Mouse (Mus musculus): ENCODE measurements around the gene Sptlc2.
A peak's percentile ranks its signal among the peaks of the same experiment; 100 is the strongest.
"Not testable (repeated sequence)": the region's sequence is repeated elsewhere in the genome, so short reads cannot be mapped to it uniquely, and the experiment has no call there.

The Sptlc2 gene

DNA sequence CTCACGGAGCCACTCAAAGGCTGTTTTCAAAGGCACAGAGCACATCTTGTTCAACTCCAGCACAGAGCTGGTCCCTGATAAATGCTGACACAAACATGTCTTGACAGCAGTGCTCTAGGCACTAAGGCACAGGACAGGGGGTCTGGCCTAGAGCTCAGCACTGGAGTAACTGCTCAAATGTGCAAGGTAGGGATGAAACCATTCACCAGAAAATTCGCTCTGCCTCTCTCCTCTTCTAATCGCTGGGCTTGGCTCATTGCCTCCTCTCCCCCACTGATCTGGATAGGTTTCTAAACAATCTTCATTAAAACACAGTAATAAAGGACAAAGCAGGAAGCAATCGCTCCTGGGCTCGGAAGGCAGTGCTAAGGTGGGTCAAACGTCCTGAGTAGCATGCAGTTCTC is 57.1 kb downstream of the Sptlc2 start:
- H3K36me3 ChIP-seq (ENCODE audit: control insufficient read depth, insufficient read depth, low read length, poor library complexity, severe bottlenecking): peaks cover 3% of the 10 kb centered on the region; the same call in 1 of the 2 replicates
- H3K27me3 ChIP-seq (ENCODE audit: control insufficient read depth, insufficient read depth, low read length, poor library complexity, severe bottlenecking): no peaks in the 10 kb centered on the region
- DNase-seq (ENCODE audit: low read depth, low spot score): no peak

DNA sequence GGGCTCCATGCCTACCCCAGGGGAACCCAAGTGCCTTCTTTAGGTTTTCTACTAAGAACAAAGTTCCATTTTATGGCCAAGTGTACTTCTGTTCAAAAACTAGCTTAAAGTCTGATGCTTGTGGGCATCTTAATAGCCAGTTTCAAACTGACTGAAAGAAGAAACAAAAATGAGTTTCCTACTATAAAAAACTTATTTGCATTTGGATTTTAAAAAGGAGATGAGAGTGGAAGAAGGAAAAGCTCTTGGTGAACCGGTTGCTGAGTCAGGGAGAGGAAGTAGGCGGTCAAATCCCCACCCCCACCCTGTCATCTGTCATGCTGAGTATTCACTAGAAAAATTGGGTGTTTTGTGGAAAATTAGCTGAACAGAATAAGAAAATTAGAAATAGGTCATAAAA is 57.9 kb downstream of the Sptlc2 start:
- Histone ChIP-seq H3K36me3 (ENCODE audit: control insufficient read depth, insufficient read depth, low read length, poor library complexity, severe bottlenecking) (peaks cover 3% of the 10 kb centered on the region; the same call in 1 of the 2 replicates), H3K27me3 (ENCODE audit: control insufficient read depth, insufficient read depth, low read length, poor library complexity, severe bottlenecking) (no peaks in the 10 kb centered on the region)
- no peak for DNase-seq (ENCODE audit: low read depth, low spot score)

DNA sequence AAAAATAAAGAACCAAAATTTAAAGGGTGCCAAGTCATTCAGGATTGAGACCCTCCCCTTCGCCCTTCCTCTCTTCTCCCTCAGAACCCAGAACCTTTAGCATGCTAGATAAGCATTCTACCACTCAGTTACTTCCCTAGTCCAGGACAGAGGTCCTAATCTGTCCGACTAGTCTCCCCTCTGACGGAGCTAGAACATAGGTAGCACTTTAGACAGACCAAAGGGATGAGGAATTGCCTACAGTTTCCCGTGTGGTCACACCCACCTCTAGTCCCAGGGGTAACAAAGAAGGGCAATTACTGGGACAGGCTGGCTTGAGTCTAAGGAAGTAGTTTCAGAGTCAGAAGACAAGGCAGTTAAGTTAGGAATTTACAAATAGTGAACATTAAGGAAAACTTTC is 60.1 kb downstream of the Sptlc2 start:
- no peak for DNase-seq (ENCODE audit: low read depth, low spot score)
- H3K27me3 ChIP-seq (ENCODE audit: control insufficient read depth, insufficient read depth, low read length, poor library complexity, severe bottlenecking): no peaks in the 10 kb centered on the region

DNA sequence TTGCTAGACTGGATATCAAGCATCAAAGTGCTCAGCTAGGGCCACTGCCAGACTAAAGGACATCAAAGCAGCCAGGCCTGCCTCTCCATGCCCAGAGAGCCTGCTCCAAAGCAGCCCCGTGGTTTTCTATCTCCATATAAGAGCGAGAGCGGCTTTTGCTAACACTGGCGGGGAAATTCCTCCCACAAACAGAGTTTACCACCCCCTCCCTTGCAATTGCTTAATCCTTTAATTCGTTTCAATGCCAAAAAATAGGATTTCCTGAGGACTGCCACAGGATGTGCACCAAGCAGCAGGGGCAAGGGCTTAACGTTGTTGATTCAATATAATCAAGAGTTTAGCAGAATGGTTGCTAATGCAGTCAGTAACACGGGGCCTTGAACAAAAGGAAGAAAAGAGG is 60.5 kb downstream of the Sptlc2 start:
- H3K36me3 ChIP-seq (ENCODE audit: control insufficient read depth, insufficient read depth, low read length, poor library complexity, severe bottlenecking): no peaks in the 10 kb centered on the region; the same call in 1 of the 2 replicates
- no peaks in the 10 kb centered on the region for H3K27me3 ChIP-seq (ENCODE audit: control insufficient read depth, insufficient read depth, low read length, poor library complexity, severe bottlenecking)
- DNase-seq (ENCODE audit: low read depth, low spot score): no peak

More for the DNA sequence above, 60.1 kb downstream of the Sptlc2 start:
- no peaks in the 10 kb centered on the region; the same call in 1 of the 2 replicates for H3K36me3 ChIP-seq (ENCODE audit: control insufficient read depth, insufficient read depth, low read length, poor library complexity, severe bottlenecking)

DNA sequence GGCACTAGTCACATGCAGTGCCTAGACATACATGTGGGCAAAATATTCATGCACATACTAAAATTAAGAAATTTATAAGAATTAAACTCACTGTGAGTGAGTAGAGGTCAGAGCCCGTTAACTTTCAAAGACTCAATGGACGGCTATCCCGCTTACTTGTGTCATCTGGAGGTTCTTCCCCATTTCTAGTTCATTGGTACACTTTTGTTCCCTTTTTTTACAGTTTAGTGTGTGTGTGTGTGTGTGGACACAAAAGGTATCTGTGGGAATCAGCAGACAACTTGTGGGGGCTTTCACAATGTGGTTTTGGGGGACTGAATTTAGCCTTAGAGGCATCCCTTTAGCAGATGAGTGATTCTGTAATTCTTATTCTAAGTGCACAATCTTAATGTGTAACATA is 62.7 kb downstream of the Sptlc2 start:
- Histone ChIP-seq H3K27me3 (ENCODE audit: control insufficient read depth, insufficient read depth, low read length, poor library complexity, severe bottlenecking) (no peaks in the 10 kb centered on the region), H3K36me3 (ENCODE audit: control insufficient read depth, insufficient read depth, low read length, poor library complexity, severe bottlenecking) (0 out of 2 replicates have a peak, but pooled peaks cover 2% of the 10 kb centered on the region)
- DNase-seq (ENCODE audit: low read depth, low spot score): no peak

DNA sequence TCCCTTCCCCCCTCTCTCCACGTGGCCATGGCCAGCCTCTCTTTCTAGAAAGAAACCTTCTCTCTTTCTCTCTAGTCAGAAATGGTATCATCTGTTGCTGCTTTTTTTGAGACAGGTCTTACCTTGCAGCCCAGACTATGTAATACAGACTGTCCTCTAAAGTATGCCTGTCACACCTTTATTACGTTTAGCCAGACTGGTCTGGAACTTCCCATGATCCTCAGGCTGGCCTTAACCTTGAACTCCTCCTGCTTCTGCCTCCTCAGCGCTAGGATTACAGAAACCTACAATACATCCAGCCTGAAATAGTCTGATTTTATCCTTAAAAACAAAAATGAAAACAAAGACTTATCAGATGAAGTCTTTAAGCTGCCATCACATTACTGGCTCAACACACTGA is 68.9 kb downstream of the Sptlc2 start:
- 0 out of 2 replicates have a peak, but pooled peaks cover 4% of the 10 kb centered on the region for H3K36me3 ChIP-seq (ENCODE audit: control insufficient read depth, insufficient read depth, low read length, poor library complexity, severe bottlenecking)
- no peak for DNase-seq (ENCODE audit: low read depth, low spot score)

DNA sequence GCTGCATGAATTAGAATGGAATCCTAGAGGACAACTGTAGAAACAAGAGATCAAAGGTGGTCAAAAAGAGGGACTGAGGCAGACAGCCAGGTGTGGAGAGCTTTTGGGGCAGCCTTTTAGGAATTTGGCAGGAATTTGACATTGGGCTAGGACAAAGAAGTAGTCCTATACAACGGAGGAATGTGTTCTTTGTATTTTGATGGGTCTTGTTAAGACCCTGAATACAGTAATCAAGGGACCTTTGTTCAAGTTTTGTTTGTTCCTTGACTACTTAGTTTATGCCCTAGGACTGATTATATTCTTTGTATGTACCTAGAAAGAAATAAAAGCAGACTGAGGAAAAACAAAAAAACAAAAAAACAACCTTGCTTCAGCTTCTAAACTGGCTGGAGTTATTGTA is 70.2 kb downstream of the Sptlc2 start:
- Histone ChIP-seq H3K36me3 (ENCODE audit: control insufficient read depth, insufficient read depth, low read length, poor library complexity, severe bottlenecking) (0 out of 2 replicates have a peak, but pooled peaks cover 6% of the 10 kb centered on the region), H3K27me3 (ENCODE audit: control insufficient read depth, insufficient read depth, low read length, poor library complexity, severe bottlenecking) (no peaks in the 10 kb centered on the region)

More for the DNA sequence above, 68.9 kb downstream of the Sptlc2 start:
- H3K27me3 ChIP-seq (ENCODE audit: control insufficient read depth, insufficient read depth, low read length, poor library complexity, severe bottlenecking): no peaks in the 10 kb centered on the region

DNA sequence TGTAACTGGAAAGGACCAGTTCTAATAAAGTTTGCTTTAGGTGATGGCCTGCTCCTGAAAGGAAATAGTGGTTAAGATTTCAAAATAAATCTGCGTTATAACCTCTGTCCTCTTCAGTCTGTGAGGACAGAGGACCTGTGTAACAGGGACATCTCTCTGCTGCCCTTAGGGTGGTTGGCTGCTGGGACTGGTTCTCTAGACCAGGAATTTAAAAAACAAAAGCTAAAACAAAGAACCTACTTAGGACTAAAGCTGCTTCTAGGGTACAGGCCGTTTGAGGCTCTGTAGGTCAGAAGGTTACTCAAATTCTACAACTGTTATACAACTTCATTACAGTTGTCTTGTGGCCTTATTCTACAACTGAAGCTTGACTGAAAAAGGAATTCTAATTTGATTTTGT is 75.1 kb downstream of the Sptlc2 start:
- no peaks in the 10 kb centered on the region for H3K27me3 ChIP-seq (ENCODE audit: control insufficient read depth, insufficient read depth, low read length, poor library complexity, severe bottlenecking)
- no peak for DNase-seq (ENCODE audit: low read depth, low spot score)
- peaks cover 14% of the 10 kb centered on the region for H3K36me3 ChIP-seq (ENCODE audit: control insufficient read depth, insufficient read depth, low read length, poor library complexity, severe bottlenecking)

More for the DNA sequence above, 70.2 kb downstream of the Sptlc2 start:
- DNase-seq (ENCODE audit: low read depth, low spot score): no peak

DNA sequence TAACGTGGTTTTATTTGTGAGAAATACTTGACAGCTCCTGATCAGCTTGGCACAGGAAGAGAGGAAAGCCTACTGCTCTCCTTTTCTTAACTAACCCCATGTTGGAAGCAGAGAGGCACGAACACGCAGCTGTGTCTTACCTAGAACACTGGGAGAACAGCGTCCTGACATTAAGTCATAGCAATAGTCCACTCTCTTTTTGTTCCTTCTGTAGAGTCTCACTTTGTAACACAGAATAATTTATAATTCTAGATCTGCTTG is 81.6 kb downstream of the Sptlc2 start:
- H3K27me3 ChIP-seq (ENCODE audit: control insufficient read depth, insufficient read depth, low read length, poor library complexity, severe bottlenecking); DNase-seq (ENCODE audit: low read depth, low spot score): not testable (repeated sequence)
- H3K36me3 ChIP-seq (ENCODE audit: control insufficient read depth, insufficient read depth, low read length, poor library complexity, severe bottlenecking): peaks cover 10% of the 10 kb centered on the region; the same call in 1 of the 2 replicates

DNA sequence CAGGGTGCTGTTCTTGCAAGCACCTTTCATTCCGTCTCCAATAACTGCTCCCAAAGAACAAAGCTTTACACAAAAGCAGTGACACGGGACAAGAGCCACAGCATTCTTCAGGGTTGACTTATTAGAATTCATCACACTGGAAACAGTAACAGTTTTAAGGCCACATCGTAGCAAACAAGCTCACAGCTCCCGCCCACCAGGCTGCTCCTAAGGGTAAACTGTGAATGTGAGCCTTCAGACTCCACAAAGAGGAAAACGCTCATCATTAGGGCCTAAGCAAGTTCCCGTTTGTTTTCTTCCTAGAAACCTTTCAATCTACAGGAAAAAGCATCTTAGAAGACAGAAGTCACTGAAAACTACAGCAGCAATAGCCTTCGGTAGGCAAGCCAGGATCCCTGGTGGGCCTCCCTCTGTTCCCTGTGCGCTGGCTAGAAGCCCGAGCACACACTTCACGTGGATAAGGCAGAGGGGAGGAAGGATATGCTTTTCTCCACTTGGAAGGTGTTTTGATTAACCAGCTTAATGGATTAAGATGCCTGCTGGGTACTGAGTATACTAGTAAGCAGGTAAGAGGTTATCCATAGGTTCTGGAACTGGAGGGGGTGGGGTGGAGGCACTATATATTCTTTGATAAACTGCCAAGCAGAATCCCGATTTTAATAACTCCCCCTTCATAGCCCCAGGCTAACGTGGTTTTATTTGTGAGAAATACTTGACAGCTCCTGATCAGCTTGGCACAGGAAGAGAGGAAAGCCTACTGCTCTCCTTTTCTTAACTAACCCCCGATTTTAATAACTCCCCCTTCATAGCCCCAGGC is 82.2 kb downstream of the Sptlc2 start:
- Histone ChIP-seq H3K27me3 (ENCODE audit: control insufficient read depth, insufficient read depth, low read length, poor library complexity, severe bottlenecking) (no peaks in the 10 kb centered on the region), H3K36me3 (ENCODE audit: control insufficient read depth, insufficient read depth, low read length, poor library complexity, severe bottlenecking) (0 out of 2 replicates have a peak, but pooled peaks cover 10% of the 10 kb centered on the region)
- no peak for DNase-seq (ENCODE audit: low read depth, low spot score)

DNA sequence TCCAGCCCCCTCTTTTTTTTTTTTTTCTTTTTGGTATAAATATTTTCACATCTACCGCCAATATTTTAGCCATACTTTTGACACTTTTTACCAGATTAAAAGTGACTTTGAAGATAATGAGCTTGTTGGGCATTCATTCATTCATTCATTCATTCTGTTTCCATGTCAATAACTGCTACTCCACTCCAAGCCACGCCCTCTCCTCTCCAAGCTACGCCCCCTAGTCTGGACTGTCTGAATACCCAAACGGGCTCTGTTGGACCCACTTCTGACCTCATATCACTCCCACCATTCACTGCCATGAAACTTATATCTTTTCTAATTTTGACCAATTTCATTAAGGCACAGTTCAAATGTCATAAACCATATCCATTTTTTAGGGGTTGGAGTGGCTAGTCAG is 87.0 kb downstream of the Sptlc2 start:
- no peak for DNase-seq (ENCODE audit: low read depth, low spot score)
- peaks cover 3% of the 10 kb centered on the region for H3K27me3 ChIP-seq (ENCODE audit: control insufficient read depth, insufficient read depth, low read length, poor library complexity, severe bottlenecking)
- no peaks in the 10 kb centered on the region for H3K36me3 ChIP-seq (ENCODE audit: control insufficient read depth, insufficient read depth, low read length, poor library complexity, severe bottlenecking)

DNA sequence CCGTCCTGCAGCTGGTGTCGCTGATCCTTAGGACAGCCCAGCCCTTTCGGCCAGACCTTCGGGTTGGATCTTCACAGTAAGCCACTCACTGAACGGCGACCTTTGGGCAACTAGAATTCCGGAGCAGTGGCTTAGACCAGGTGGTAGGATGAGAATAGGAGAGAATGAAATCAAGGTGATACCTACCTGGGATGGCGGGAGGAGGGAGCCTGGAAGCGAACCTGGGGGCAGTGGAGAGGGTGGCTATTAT is 87.8 kb downstream of the Sptlc2 start:
- Histone ChIP-seq H3K36me3 (ENCODE audit: control insufficient read depth, insufficient read depth, low read length, poor library complexity, severe bottlenecking) (no peaks in the 10 kb centered on the region), H3K27me3 (ENCODE audit: control insufficient read depth, insufficient read depth, low read length, poor library complexity, severe bottlenecking) (peaks cover 3% of the 10 kb centered on the region)
- no peak for DNase-seq (ENCODE audit: low read depth, low spot score)

DNA sequence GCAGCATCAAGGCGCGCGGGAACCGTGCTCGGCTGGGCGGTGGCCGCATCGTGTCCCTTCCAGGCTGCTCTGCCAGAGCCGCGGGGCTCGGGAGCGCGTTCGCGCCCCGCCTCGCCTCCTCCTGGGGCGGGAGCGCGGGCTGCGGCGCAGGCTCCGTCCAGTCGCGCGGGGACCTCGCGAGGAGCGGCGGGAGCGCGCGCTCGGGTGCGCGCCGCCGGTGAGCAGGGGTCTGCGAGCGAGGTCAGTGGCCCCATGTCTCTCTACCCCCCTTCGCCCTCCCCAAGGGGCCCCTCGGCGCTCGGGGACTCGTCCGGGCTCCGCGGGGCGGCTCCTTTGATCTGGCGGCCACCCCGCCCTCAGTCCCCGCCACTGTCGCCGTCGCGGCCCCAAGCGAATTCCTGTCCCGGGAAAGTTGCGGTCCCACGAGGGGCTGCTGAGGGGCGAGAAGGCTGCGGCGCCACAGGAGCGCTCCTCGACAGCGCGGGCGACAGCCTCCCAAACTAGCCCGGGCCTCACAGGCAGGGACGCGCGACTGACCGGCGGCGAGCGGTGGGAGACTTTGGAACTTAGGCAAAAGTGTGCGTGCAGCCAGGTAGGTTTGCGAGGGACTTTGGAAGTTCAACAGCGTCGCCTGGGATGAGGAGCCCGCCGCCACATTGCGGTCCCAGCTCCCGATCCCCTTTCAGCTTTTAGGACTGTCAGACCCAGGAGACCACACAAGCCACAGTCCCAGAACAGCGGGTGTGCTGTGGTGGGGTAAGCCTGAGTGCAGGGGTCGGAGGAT is 88.3 kb downstream of the Sptlc2 start, which contains the start of gene Ism2:
Ism2 (minus strand) TSS at position 49 of the 784 bp plus-strand sequence.
- Histone ChIP-seq H3K27me3 (ENCODE audit: control insufficient read depth, insufficient read depth, low read length, poor library complexity, severe bottlenecking) (peaks cover 3% of the 10 kb centered on the region), H3K36me3 (ENCODE audit: control insufficient read depth, insufficient read depth, low read length, poor library complexity, severe bottlenecking) (no peaks in the 10 kb centered on the region)
- DNase-seq (ENCODE audit: low read depth, low spot score): no peak

DNA sequence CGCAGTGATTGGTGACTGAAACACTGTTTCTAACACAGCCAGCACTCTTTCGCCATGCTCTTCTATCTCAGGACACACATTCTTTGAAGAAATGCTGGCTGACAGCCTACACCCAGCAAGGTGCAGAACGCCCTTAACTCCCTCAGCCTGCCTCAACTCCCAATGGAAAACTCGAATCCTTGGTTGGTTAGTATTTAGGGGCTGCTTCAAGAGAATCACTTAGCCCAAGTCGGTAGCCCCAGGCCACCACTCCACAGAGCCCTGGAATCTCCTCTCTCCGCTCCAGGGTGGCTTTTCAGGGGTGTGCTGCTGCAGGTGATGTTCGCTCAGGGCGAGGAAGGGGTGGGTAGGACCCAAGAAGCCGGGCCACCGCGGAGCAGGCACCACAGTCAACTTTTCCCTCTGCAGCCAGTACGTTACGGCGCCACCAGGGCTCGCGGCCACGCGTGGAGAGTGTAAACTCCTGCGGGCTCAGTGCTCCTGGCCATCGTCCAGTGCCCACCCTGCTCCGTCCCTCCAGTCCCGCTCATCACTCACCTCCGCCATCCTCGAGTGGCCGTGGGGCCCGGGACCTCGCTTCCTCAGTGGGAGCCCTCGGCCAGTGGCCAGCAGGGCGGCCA is 89.0 kb downstream of the Sptlc2 start:
- Histone ChIP-seq H3K36me3 (ENCODE audit: control insufficient read depth, insufficient read depth, low read length, poor library complexity, severe bottlenecking) (no peaks in the 10 kb centered on the region), H3K27me3 (ENCODE audit: control insufficient read depth, insufficient read depth, low read length, poor library complexity, severe bottlenecking) (peaks cover 3% of the 10 kb centered on the region)
- peak; percentile 7 for DNase-seq (ENCODE audit: low read depth, low spot score)

DNA sequence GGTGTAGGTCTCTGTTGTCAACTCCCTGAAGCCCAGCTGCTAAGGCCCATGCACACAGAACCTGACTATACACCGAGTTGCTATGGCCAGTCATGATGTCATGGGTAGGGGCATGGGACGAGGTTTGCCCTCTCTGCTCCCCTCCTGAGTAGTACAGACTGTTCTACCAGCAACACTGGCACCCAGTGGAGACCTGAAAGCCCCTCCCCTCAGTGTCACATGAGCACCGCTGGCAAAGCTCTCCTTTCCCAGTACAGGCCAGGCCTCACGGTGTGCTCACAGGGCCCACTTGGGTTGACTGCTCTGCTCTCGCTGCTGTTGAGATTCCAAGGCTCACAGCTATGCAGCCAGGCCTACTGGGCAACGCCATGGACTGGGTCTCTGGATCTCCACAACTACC is 94.2 kb downstream of the Sptlc2 start:
- Histone ChIP-seq H3K27me3 (ENCODE audit: control insufficient read depth, insufficient read depth, low read length, poor library complexity, severe bottlenecking) (no peaks in the 10 kb centered on the region), H3K36me3 (ENCODE audit: control insufficient read depth, insufficient read depth, low read length, poor library complexity, severe bottlenecking) (no peaks in the 10 kb centered on the region)
- no peak for DNase-seq (ENCODE audit: low read depth, low spot score)
